Mouse (Mus musculus): ENCODE data around the gene Asb12. TPM values are rescaled to one million over a fixed set of nuclear protein-coding genes. Genes with fewer than 3 reads are reported as not detected.
A peak's percentile ranks its signal among the peaks of the same experiment; 100 is the strongest.

Asb12 gene
- polyA plus RNA-seq, 1 experiment from 2014 or later = 0.35 TPM

DNA sequence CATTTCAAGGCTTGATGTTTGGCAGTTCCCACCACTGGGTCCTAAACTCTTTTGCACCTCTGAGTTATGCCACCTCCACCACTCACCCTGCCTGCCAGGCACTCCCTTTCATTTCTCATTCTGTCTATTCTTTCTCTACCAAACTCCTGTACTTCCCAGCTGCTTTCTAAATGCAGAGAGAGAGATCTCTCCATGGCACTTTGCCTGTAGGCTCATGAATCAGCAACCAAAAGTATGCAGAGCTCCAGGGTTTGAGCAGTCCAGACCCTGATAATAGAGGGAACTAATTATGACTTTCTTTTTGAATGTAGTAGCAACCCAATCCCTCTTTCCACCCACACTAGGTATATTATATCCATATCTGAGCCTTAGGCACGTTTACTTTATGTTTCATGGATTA lies 115.5 kb downstream of the Asb12 start:
- Histone ChIP-seq H3K9ac (no peak overlapping the region), H3K4me2 (peak overlapping the region; percentile 65)
- 25% methylated on average over 1 of the region's 1 CpGs for WGBS

GRCm38 (mm10) chrX:95441290-95441689 lies 116.5 kb downstream of the Asb12 start:
- Histone ChIP-seq H3K9me3 (replicated peaks) (no peaks in the 10 kb centered on the region), H3K9ac (no peak overlapping the region), H3K27me3 (no peaks in the 10 kb centered on the region), H3K36me3 (ENCODE audit: poor library complexity, severe bottlenecking) (no peaks in the 10 kb centered on the region), H3K27ac (no peak overlapping the region), H3K4me3 (no peak overlapping the region), H3K4me1 (peaks cover 18% of the 10 kb centered on the region), H3K4me2 (no peak overlapping the region)
- no peak for ATAC-seq

More for the DNA sequence above, 115.5 kb downstream of the Asb12 start:
- Histone ChIP-seq H3K9me3 (replicated peaks) (no peaks in the 10 kb centered on the region), H3K36me3 (ENCODE audit: poor library complexity, severe bottlenecking) (no peaks in the 10 kb centered on the region), H3K4me3 (no peak overlapping the region), H3K27me3 (no peaks in the 10 kb centered on the region), H3K27ac (no peak overlapping the region), H3K4me1 (peaks cover 18% of the 10 kb centered on the region)
- ATAC-seq = no peak

DNA sequence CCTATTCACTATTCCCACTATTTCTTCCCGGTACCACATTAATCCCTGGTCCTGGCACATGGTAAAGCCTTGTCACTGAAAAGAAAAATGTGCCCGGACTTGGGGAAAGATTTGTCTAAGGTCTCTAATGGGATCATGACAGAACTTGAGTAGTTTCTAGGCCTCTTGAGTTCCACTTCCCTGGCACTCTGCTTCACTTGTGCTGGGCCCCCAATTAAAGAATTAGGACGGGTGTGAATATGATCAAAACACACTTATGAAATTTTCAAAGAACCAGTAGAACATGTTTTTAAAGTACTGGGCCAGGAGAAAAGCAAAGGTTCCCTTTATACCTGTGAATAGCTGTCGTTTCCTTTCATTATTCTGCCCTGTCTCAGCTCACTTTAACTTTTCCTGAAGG lies 119.3 kb downstream of the Asb12 start:
- Histone ChIP-seq H3K27me3 (no peaks in the 10 kb centered on the region), H3K4me1 (peaks cover 18% of the 10 kb centered on the region), H3K4me2 (no peak overlapping the region), H3K9ac (no peak overlapping the region), H3K9me3 (replicated peaks) (no peaks in the 10 kb centered on the region), H3K36me3 (ENCODE audit: poor library complexity, severe bottlenecking) (no peaks in the 10 kb centered on the region), H3K4me3 (no peak overlapping the region), H3K27ac (no peak overlapping the region)
- 84% methylated on average over 4 of the region's 4 CpGs for WGBS
- no peak for ATAC-seq

- H3K4me2 ChIP-seq = no peak overlapping the region
- no peak overlapping the region for H3K4me3 ChIP-seq
- 91% methylated on average over 1 of the region's 1 CpGs for WGBS
- ATAC-seq = no peak
- no peaks in the 10 kb centered on the region for H3K9me3 ChIP-seq (replicated peaks)
- H3K36me3 ChIP-seq (ENCODE audit: poor library complexity, severe bottlenecking) = 0 out of 2 replicates have a peak, but pooled peaks cover 2% of the 10 kb centered on the region
- H3K4me1 ChIP-seq = peaks cover 11% of the 10 kb centered on the region
- no peak overlapping the region for H3K9ac ChIP-seq
- H3K27ac ChIP-seq = no peak overlapping the region
- no peaks in the 10 kb centered on the region for H3K27me3 ChIP-seq
These were observed 120.6 kb downstream of the Asb12 start for GRCm38 (mm10) chrX:95437236-95437635.

Other genes starting within 250 kb of the Asb12 start
- gene Amer1, start 113.1 kb downstream of the Asb12 start, polyA plus RNA-seq (2015; fragmentation: Nextera tagmentation; extraction: Ambion mirVana) = 9.7 and 11.3 TPM in 2 replicates
- gene Pfn5, start 117 bp upstream of the Asb12 start, polyA plus RNA-seq (2015; fragmentation: Nextera tagmentation; extraction: Ambion mirVana) = not detected in 2 replicates
- 74.4 and 75.8 TPM in 2 replicates for gene Zc4h2, start 100.5 kb upstream of the Asb12 start, polyA plus RNA-seq (2015; fragmentation: Nextera tagmentation; extraction: Ambion mirVana)
- gene Zc3h12b, start 153.7 kb upstream of the Asb12 start, polyA plus RNA-seq (2015; fragmentation: Nextera tagmentation; extraction: Ambion mirVana) = 2.1 and 2.2 TPM in 2 replicates

All from forebrain, embryonic 13.5 days (tissue).